In the genomic region with DNA sequence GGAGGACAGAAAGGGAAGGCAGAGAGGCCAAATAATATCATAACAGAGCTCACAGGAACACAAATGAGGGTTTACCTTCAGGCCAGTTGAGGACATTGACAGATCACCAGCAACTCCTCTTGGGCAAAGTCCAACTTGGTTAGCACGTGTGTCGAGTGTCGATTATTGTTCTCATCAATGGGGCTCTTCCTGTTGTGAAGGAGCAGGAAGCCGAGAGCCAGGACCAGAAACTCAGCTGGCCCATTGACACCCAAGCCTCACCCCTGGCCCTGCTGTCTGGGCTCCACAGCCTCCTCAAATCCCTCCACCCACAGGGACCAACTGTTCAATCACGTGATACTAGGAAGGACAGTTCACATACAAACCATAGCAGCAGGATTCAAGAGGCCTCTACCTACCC, we compare ENCODE assay signal across 26 mouse cellular contexts. TPM values are rescaled to one million over a fixed set of nuclear protein-coding genes. Genes with fewer than 3 reads are reported as not detected.
A peak's percentile ranks its signal among the peaks of the same experiment; 100 is the strongest.
DNase-seq lines count a peak whose midpoint lies in the region; ATAC-seq and TF ChIP-seq lines count a peak whose summit lies in the region.
"Had no signal": no experiment of that assay in that cellular context is flagged by ENCODE, and none has a peak within 500 bp of the region (broad histone marks: within the 10 kb centered on the region; RNA-seq: fewer than 3 reads in every experiment).

No protein-coding gene starts in this region.

- H3K27me3 ChIP-seq in heart, embryonic 11.5 days (ENCODE audit: control insufficient read depth, insufficient read depth, low read length), result no peaks in the 10 kb centered on the region
- no peaks in the 10 kb centered on the region for H3K27me3 ChIP-seq in lung, embryonic 16.5 days (ENCODE audit: control insufficient read depth, insufficient read depth, low read depth, low read length)
- H3K27me3 ChIP-seq: embryonic facial prominence, embryonic 15.5 days; forebrain, embryonic 12.5 days; heart, embryonic 13.5 days; midbrain, embryonic 13.5 days had no signal

- ATAC-seq in heart, embryonic 11.5 days (replicated peaks; ENCODE audit: insufficient number of reproducible peaks, low FRiP score, low TSS enrichment), result no peak
- ATAC-seq in lung, embryonic 16.5 days (ENCODE audit: low read depth), result peak; percentile 80
- ATAC-seq: forebrain, postnatal 0 days; hindbrain, embryonic 16.5 days; midbrain, embryonic 13.5 days; Patski had no signal

- TF ChIP-seq POLR2A in lung, adult 2 months (IDR thresholded peaks at IDR 0.05; ENCODE audit: borderline replicate concordance, extremely low read depth, low read depth, low read length), result no peak

- DNase-seq in heart, adult 8-10 months (ENCODE audit: low spot score), result peak; percentile 24
- DNase-seq in kidney, postnatal 14 days, result peak; percentile 31
- no peak for DNase-seq in kidney, adult 8-10 months
- DNase-seq in lung, adult 2 months, result no peak
- no peak for DNase-seq in layer of hippocampus, postnatal 14 days (ENCODE audit: low spot score in 2 of 2)
- DNase-seq: adrenal gland, postnatal 10 days; cerebellum, adult 8-10 months; cerebellum, postnatal 25 days; forebrain, postnatal 0 days; kidney, postnatal 4 days; layer of hippocampus, postnatal 36 days; left cerebral cortex, postnatal 4 days; thymus, adult 2 months; thymus, postnatal 36 days had no signal

- H3K4me3 ChIP-seq in heart, embryonic 11.5 days (ENCODE audit: low read depth, low read length), result no peak overlapping the region
- no peak overlapping the region for H3K4me3 ChIP-seq in lung, embryonic 16.5 days (ENCODE audit: low read length)
- no peak overlapping the region for H3K4me3 ChIP-seq in lung, adult 2 months (replicated peaks; ENCODE audit: extremely low read depth, low read depth, low read length)
- H3K4me3 ChIP-seq: embryonic facial prominence, embryonic 10.5 days; embryonic facial prominence, embryonic 15.5 days; forebrain, embryonic 12.5 days; heart, embryonic 13.5 days; megakaryocyte, embryonic 14.5 days; midbrain, embryonic 13.5 days had no signal

- H3K27ac ChIP-seq in heart, embryonic 11.5 days (ENCODE audit: low read depth, low read length), result no peak overlapping the region
- 0 out of 2 replicates have a peak overlapping the region, but pooled peaks have one; percentile 13 for H3K27ac ChIP-seq in lung, embryonic 16.5 days (ENCODE audit: low read length)
- H3K27ac ChIP-seq: embryonic facial prominence, embryonic 10.5 days; embryonic facial prominence, embryonic 15.5 days; forebrain, embryonic 12.5 days; heart, embryonic 13.5 days; liver, embryonic 14.5 days; midbrain, embryonic 13.5 days had no signal

- 62% methylated on average over 5 of the region's 5 CpGs for WGBS in heart, embryonic 11.5 days (ENCODE audit: insufficient replicate concordance)
- WGBS in lung, embryonic 16.5 days, result 55% methylated on average over 5 of the region's 5 CpGs
- WGBS in lung, adult 2 months, result 42% methylated on average over 5 of the region's 5 CpGs

- H3K4me2 ChIP-seq in heart, embryonic 11.5 days, result no peak overlapping the region
- no peak overlapping the region for H3K4me2 ChIP-seq in lung, embryonic 16.5 days (ENCODE audit: low read depth, low read length)
- H3K4me2 ChIP-seq: embryonic facial prominence, embryonic 15.5 days; forebrain, embryonic 12.5 days; heart, embryonic 13.5 days; midbrain, embryonic 13.5 days had no signal

- peaks cover 16% of the 10 kb centered on the region for H3K4me1 ChIP-seq in heart, embryonic 11.5 days (ENCODE audit: control insufficient read depth, insufficient read depth, low read length)
- peaks cover 9% of the 10 kb centered on the region; the same call in 1 of the 2 replicates for H3K4me1 ChIP-seq in lung, embryonic 16.5 days (replicated peaks; ENCODE audit: control insufficient read depth, insufficient read depth, low read length)
- peaks cover 8% of the 10 kb centered on the region for H3K4me1 ChIP-seq in lung, adult 2 months (ENCODE audit: control insufficient read depth, insufficient read depth, low read length)
- H3K4me1 ChIP-seq: megakaryocyte, embryonic 14.5 days had no signal

- TF ChIP-seq CTCF in lung, adult 2 months (IDR thresholded peaks at IDR 0.05; ENCODE audit: insufficient read depth, low read length), result no peak

- no peaks in the 10 kb centered on the region for H3K9me3 ChIP-seq in heart, embryonic 11.5 days (replicated peaks; ENCODE audit: control insufficient read depth, low read length)
- no peaks in the 10 kb centered on the region for H3K9me3 ChIP-seq in lung, embryonic 16.5 days (ENCODE audit: control insufficient read depth, low read length)
- H3K9me3 ChIP-seq: embryonic facial prominence, embryonic 10.5 days; embryonic facial prominence, embryonic 15.5 days; forebrain, embryonic 12.5 days; heart, embryonic 13.5 days; midbrain, embryonic 13.5 days had no signal

- H3K36me3 ChIP-seq in heart, embryonic 11.5 days (ENCODE audit: control insufficient read depth, insufficient read depth, low read length), result no peaks in the 10 kb centered on the region
- H3K36me3 ChIP-seq in lung, embryonic 16.5 days (ENCODE audit: control insufficient read depth, insufficient read depth, low read length), result no peaks in the 10 kb centered on the region
- H3K36me3 ChIP-seq: embryonic facial prominence, embryonic 10.5 days; embryonic facial prominence, embryonic 15.5 days; forebrain, embryonic 12.5 days; heart, embryonic 13.5 days; midbrain, embryonic 13.5 days had no signal

- no peak overlapping the region for H3K9ac ChIP-seq in heart, embryonic 11.5 days (ENCODE audit: low read depth, low read length)
- H3K9ac ChIP-seq in lung, embryonic 16.5 days (ENCODE audit: low read length), result no peak overlapping the region
- H3K9ac ChIP-seq: embryonic facial prominence, embryonic 15.5 days; forebrain, embryonic 12.5 days; forebrain, postnatal 0 days; heart, embryonic 13.5 days; liver, embryonic 14.5 days; midbrain, embryonic 13.5 days had no signal

RNA-seq across cellular contexts. Expression of a gene that starts 22.9 kb away (rescaled TPM):
- 10 to 100 TPM in 2 of 4 experiments, 1 to 10 TPM in 2; 7.3 to 14.4 (median 10.7) TPM for total RNA-seq in heart, adult 8-10 months (2022)
- polyA plus RNA-seq in heart, embryonic 11.5 days (2014; fragmentation: Nextera tagmentation; extraction: Ambion mirVana), result 128 and 193 TPM in 2 replicates
- 65.0 and 67.1 TPM in 2 replicates for polyA plus RNA-seq in lung, embryonic 16.5 days (2015; fragmentation: Nextera tagmentation; extraction: Ambion mirVana)
- polyA plus RNA-seq in lung, adult 2 months (2012; rRNA removed), result 2.3 and 4.1 TPM in 2 replicates
- total RNA-seq in layer of hippocampus, postnatal 14 days (2021), result 100 to 1,000 TPM; 795 to 818 TPM
- total RNA-seq: MEL had no signal

Comparison
In these comparisons a context has a peak if more than half of its experiments do, and no peak if none do; other contexts are left out.
1. DNase-seq: peak in heart, adult 8-10 months (single experiment) and kidney, postnatal 14 days (single experiment); none in kidney, adult 8-10 months (0 of 2), lung, adult 2 months (single experiment) and layer of hippocampus, postnatal 14 days (0 of 2).
2. RNA of a gene that starts 22.9 kb away (polyA plus RNA-seq): 128 to 193 TPM in heart, embryonic 11.5 days and 65.0 to 67.1 TPM in lung, embryonic 16.5 days; 2.3 to 4.1 TPM in lung, adult 2 months; every median in the first group is over 10 times any median in the second.